Mouse (Mus musculus) erythroblast, embryonic 14.5 days (primary cell): ENCODE measurements at regions not wholly inside any gene's neighbourhood (a gene's known extent, or its start where the extent isn't known, plus 50 kb on each side); places are given as distances from the start of the nearest gene placed in this dataset.

Source experiments
- H3K27me3 ChIP-seq: 2 replicates; pipeline ENCODE4 v1.6.1; 2012; ENCODE audit warnings: inconsistent platforms; ENCODE audit not compliant: control insufficient read depth
- H3K36me3 ChIP-seq: 2 replicates; pipeline ENCODE4 v1.6.1; 2012; ENCODE audit warnings: mild to moderate bottlenecking, inconsistent platforms; ENCODE audit not compliant: control insufficient read depth
- H3K4me1 ChIP-seq: 2 replicates; pipeline ENCODE4 v1.6.1; 2012; ENCODE audit warnings: inconsistent platforms; ENCODE audit not compliant: control insufficient read depth
- H3K4me3 ChIP-seq: replicated peaks from 2 replicates; pipeline ENCODE3; 2012; ENCODE audit warnings: moderate library complexity, mild to moderate bottlenecking, inconsistent platforms
- H3K9me3 ChIP-seq: 2 replicates; pipeline ENCODE4 v1.6.1; 2012; ENCODE audit warnings: low read length, inconsistent platforms, mixed read lengths; ENCODE audit not compliant: control insufficient read depth
- GATA1 ChIP-seq: IDR thresholded peaks from 2 replicates; pipeline ENCODE4 v1.6.1; 2012; ENCODE audit warnings: low read length, inconsistent platforms, mixed read lengths
- TAL1 ChIP-seq: IDR thresholded peaks from 3 replicates; pipeline ENCODE4 v1.6.1; 2012; ENCODE audit warnings: low read length, inconsistent platforms, mixed read lengths

- no peak for TF ChIP-seq GATA1
- no peak for TF ChIP-seq TAL1
- no peaks in the 10 kb centered on the region for H3K4me1 ChIP-seq
- no peaks in the 10 kb centered on the region for H3K27me3 ChIP-seq
- no peak overlapping the region for H3K4me3 ChIP-seq
- H3K36me3 ChIP-seq: no peaks in the 10 kb centered on the region
- H3K9me3 ChIP-seq: 0 out of 2 replicates have a peak, but pooled peaks cover 3% of the 10 kb centered on the region
Observed at GRCm38 (mm10) chr14:89063971-89064370, 592.8 kb upstream of the Pcdh20 start.

- H3K27me3 ChIP-seq: no peaks in the 10 kb centered on the region
- H3K4me1 ChIP-seq: no peaks in the 10 kb centered on the region
- H3K36me3 ChIP-seq: no peaks in the 10 kb centered on the region
- H3K4me3 ChIP-seq: no peak overlapping the region
- H3K9me3 ChIP-seq: 0 out of 2 replicates have a peak, but pooled peaks cover 3% of the 10 kb centered on the region
- TF ChIP-seq TAL1 (no peak), GATA1 (no peak)
Observed at GRCm38 (mm10) chr14:89062583-89063436, 591.6 kb upstream of the Pcdh20 start.

DNA sequence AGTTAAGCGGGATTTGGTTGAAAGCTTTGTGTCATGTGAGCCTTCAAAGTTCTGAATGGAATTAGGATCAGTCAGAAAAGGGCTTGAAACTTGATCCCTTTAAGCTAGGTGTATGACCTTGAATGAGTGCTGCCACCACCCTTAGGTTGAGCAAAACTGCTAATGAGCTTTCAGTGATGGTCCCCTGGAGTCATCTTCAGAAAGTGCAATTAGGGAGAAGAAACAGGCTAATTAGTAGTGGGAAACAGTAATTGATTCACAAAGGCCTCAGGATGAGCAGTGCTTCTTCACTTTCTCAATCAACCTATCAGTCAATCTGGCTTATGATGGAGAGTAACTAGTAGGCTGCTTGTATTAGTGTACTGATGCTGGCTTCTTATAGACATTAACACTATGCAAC, 590.1 kb upstream of the Pcdh20 start:
- H3K4me1 ChIP-seq: no peaks in the 10 kb centered on the region
- TF ChIP-seq TAL1: no peak
- no peak for TF ChIP-seq GATA1
- H3K27me3 ChIP-seq: no peaks in the 10 kb centered on the region
- no peaks in the 10 kb centered on the region for H3K9me3 ChIP-seq
- no peak overlapping the region for H3K4me3 ChIP-seq
- no peaks in the 10 kb centered on the region for H3K36me3 ChIP-seq

DNA sequence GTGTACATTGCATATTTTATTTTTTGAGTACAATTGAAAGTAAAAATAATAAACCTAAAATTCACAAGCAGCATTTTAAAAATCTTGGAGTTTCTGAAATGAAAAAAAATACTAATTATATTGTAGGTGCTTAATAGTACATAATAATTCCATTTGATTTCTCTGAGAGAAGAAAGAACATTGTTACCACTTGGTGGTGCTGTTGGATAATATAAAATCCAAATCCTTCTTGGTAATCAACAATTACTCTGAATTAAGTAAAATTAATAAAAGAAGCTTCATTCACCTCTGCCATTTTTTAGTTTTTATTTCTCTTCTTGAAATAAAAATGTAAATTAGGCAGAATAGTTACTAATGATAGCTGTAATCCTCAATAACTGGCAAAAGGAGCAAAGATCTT, 563.2 kb upstream of the Pcdh20 start:
- no peaks in the 10 kb centered on the region for H3K9me3 ChIP-seq
- H3K27me3 ChIP-seq: no peaks in the 10 kb centered on the region
- no peaks in the 10 kb centered on the region for H3K36me3 ChIP-seq
- H3K4me1 ChIP-seq: no peaks in the 10 kb centered on the region
- H3K4me3 ChIP-seq: no peak overlapping the region
- TF ChIP-seq GATA1 (no peak), TAL1 (no peak)

GRCm38 (mm10) chr14:89011440-89011839, 540.2 kb upstream of the Pcdh20 start:
- TF ChIP-seq GATA1 (no peak), TAL1 (no peak)
- H3K9me3 ChIP-seq: peaks cover 5% of the 10 kb centered on the region; the same call in 1 of the 2 replicates
- no peaks in the 10 kb centered on the region for H3K36me3 ChIP-seq
- H3K4me1 ChIP-seq: no peaks in the 10 kb centered on the region
- H3K4me3 ChIP-seq: no peak overlapping the region
- H3K27me3 ChIP-seq: no peaks in the 10 kb centered on the region

DNA sequence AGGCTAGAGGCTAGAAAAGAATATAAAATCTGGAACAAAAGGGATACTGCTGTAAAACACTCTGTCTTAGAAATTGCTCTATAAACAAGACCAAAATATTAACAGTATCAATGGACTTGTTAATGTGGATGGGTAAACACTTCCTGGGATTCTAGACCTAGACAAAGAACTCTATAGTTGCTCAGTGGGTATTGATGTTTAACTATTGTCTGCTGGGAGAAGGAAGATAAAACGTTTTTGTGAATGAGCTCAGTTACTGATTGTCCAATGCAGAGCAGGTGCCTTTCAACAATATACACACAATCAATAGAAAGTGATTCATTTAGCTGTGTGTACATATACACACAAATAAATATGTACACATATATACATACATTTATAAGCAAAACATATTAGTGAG, 538.5 kb upstream of the Pcdh20 start:
- no peak for TF ChIP-seq TAL1
- no peak for TF ChIP-seq GATA1
- Histone ChIP-seq H3K9me3 (peaks cover 5% of the 10 kb centered on the region; the same call in 1 of the 2 replicates), H3K36me3 (no peaks in the 10 kb centered on the region), H3K4me1 (no peaks in the 10 kb centered on the region), H3K4me3 (no peak overlapping the region), H3K27me3 (no peaks in the 10 kb centered on the region)

DNA sequence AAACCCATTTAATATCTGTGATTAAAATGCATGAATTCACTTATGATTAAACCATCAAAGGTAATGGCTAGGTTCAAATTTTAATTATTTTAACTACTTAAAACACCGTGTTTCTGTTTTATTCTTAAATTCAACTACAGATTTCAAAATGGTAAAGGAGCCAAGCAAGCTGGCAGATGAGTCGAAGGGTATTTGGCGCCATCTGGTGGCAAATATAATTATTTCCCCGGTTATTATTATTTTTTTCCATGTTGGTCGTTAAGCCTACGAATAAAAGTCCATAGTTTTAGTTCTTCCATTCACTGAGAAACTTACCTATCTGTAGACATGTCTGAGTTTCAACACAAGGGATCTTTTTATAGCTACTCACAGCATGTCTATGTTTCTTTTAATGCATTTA, 510.7 kb upstream of the Pcdh20 start:
- TF ChIP-seq GATA1 (no peak), TAL1 (no peak)
- H3K4me1 ChIP-seq: no peaks in the 10 kb centered on the region
- H3K9me3 ChIP-seq: no peaks in the 10 kb centered on the region
- H3K4me3 ChIP-seq: no peak overlapping the region
- H3K36me3 ChIP-seq: no peaks in the 10 kb centered on the region
- H3K27me3 ChIP-seq: no peaks in the 10 kb centered on the region

- H3K9me3 ChIP-seq: no peaks in the 10 kb centered on the region
- H3K4me1 ChIP-seq: no peaks in the 10 kb centered on the region
- no peaks in the 10 kb centered on the region for H3K27me3 ChIP-seq
- H3K4me3 ChIP-seq: no peak overlapping the region
- no peaks in the 10 kb centered on the region for H3K36me3 ChIP-seq
- TF ChIP-seq TAL1 (no peak), GATA1 (no peak)
Observed at GRCm38 (mm10) chr14:88976007-88976406, 504.8 kb upstream of the Pcdh20 start.

GRCm38 (mm10) chr14:88934569-88934968, 463.4 kb upstream of the Pcdh20 start:
- no peaks in the 10 kb centered on the region for H3K27me3 ChIP-seq
- no peak for TF ChIP-seq TAL1
- TF ChIP-seq GATA1: no peak
- no peaks in the 10 kb centered on the region for H3K36me3 ChIP-seq
- no peaks in the 10 kb centered on the region for H3K9me3 ChIP-seq
- H3K4me1 ChIP-seq: no peaks in the 10 kb centered on the region
- H3K4me3 ChIP-seq: no peak overlapping the region
